Mouse (Mus musculus): ENCODE measurements around the gene Psenen. TPM values are rescaled to one million over a fixed set of nuclear protein-coding genes. Genes with fewer than 3 reads are reported as not detected.

Psenen gene
- polyA plus RNA-seq, 2 experiments from 2014 or later, result 314 to 323 TPM

- no peak for ATAC-seq
Observed at GRCm38 (mm10) chr7:30553021-30553589, 10.3 kb downstream of the Psenen start.

GRCm38 (mm10) chr7:30552102-30553020, 11.1 kb downstream of the Psenen start, which contains the start of the genes Hspb6 and Proser3:
TSS of gene Hspb6 (plus strand) at chr7:30552178.
TSS of gene Proser3 (minus strand) at chr7:30552299.
- peak; percentile 92 for ATAC-seq

GRCm38 (mm10) chr7:30551445-30552101, 11.9 kb downstream of the Psenen start:
- peak; percentile 67 for ATAC-seq

- ATAC-seq, result no peak
Observed at GRCm38 (mm10) chr7:30550603-30551002, 12.8 kb downstream of the Psenen start.

DNA sequence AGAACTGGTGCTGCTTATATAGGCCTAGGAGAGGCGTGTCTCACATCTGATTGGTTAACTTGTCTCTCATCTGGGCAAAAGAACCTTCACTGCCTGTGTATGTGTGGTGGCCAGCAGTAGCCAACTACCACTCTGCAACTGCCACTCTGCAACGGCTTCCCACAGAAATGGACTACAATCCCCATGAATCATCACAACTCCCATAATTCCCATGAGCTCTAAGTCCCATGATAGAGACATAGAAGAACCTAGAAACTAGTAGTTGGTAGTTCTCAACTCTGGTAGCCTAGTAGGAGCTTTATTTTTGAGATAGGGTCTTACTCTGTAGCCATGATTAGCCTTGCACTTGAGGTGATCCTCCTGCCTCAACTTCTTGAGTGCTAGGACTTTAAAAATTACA, 13.5 kb downstream of the Psenen start:
- no peak for ATAC-seq

DNA sequence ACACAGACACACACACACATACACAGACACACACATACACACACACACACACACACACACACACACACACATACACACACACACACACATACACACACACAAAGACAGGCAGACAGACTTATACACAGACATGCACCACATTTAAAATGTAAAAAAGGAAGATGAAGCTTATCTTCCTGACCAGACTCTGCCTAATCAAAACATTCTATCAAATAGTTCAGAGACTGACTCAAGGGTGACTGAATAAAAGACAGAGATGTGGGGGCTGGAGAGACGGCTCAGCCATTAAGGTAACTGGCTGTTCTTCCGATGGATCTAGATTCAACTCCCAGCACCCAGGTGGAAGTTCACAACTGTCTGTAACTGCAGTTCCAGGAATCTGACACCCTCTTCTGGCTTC, 19.1 kb downstream of the Psenen start:
- no peak for ATAC-seq

- ATAC-seq, result no peak
Observed at GRCm38 (mm10) chr7:30540572-30540971, 22.9 kb downstream of the Psenen start.

DNA sequence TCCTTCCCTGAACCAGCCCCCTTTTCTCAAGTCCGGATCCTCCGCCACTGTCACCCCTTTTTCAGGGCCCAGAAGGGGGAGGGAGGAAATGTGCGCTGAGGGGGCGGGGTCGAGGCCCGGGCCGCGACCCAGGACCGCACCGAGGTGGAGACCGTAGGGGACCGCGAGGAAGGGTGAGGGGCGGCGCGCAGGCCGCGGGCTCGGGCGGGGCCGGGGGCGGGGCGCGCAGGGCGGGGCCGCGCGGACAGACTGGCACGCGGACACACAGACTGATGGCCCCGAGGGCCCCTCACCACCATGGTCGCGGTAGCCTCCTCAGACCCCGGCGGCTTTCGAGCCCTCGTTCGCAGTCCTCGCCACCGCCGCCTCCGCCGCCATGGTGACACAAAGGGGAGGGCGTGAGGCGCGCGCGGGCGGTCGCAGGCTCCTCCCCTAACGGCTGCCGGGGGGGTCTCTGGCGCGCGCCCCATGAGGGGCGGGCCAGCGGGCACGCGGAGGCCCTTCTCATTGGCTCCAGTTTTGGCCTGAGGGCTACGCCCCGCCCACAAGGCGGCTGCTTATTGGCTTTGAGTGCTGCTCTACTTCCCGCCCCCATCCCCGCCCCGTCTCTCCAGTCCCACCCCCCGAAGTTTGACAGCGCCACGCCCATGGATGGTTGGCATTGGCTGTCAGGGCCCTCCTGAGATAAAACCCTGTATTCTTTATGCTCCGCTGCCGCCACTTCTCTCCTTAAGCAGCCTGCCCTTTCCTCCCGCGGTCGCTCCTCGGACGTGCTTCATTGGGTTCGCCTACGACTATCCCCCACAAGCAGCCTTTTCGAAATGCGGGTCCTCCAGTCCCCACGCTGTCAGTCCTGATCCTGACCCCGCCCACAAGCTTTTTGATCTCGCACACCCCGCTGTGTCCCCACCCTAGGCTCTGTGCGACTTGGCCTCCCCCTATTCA, 28.5 kb downstream of the Psenen start, which contains the start of gene Arhgap33:
Gene Arhgap33, minus strand, starts transcription at position 428 of the 945 bp plus-strand sequence.
- peak; percentile 95 for ATAC-seq

DNA sequence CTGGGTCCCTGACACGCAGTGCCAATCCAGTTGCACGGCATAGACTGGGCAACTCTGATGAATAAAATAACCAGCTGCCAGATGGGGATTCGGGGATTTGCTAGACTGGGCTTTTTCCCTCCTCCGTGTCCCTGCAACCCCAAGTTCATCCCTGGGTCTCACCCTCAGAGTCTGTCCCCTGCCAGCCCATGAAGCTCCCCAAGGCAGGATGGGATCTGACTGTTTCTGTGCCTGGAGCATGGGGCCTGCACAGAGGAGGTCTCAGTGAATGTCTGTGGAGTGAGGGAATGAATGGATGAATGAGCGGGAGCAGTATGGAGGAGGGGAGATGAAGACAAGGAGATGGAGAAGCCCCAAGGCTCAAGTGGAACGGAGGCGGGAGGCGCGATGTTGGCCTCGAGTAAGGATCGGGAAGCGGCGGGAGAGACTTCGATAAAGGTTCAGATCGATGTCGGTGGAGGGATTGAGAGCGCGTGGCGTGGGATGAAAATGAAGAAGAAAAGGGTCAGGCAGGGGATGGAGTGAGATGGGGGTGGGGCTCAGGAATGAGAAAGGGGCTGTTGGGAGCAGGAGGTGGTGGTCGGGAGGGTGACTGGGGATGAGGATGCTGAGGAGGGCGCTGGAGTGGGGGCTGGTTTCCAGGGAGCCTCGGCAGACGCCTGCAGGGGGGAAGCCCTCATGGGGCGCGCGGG, 29.3 kb downstream of the Psenen start:
- ATAC-seq, result no peak

DNA sequence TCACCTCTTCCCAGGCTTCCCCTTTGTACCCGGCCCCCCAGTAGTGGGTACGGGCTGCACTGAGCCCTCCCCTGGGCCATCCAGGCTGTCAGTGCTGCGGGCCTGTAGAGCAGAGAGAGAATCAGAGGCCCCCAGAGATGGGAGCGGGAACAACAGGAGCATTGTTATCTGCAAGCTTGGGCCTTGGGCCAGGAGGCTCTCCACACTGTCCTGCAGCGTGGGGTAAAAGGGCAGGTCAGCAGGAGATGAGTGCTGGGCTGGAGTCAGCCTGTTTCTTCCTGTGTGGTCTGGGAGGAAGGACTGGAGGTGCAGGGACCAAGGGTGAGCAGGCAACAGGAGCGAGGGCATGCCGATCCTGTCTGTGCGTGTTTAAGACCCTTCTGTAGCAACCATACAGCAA, 30.5 kb downstream of the Psenen start:
- no peak for ATAC-seq

GRCm38 (mm10) chr7:30531291-30531815, 32.1 kb downstream of the Psenen start:
- ATAC-seq, result no peak

- no peak for ATAC-seq
Observed at GRCm38 (mm10) chr7:30526981-30527380, 36.4 kb downstream of the Psenen start.

GRCm38 (mm10) chr7:30526399-30526798, 37.0 kb downstream of the Psenen start:
- ATAC-seq, result no peak

GRCm38 (mm10) chr7:30525954-30526353, 37.5 kb downstream of the Psenen start:
- ATAC-seq, result no peak

- ATAC-seq, result no peak
Observed at GRCm38 (mm10) chr7:30524487-30524886, 38.9 kb downstream of the Psenen start.

GRCm38 (mm10) chr7:30522871-30523270, 40.6 kb downstream of the Psenen start:
- ATAC-seq, result no peak

DNA sequence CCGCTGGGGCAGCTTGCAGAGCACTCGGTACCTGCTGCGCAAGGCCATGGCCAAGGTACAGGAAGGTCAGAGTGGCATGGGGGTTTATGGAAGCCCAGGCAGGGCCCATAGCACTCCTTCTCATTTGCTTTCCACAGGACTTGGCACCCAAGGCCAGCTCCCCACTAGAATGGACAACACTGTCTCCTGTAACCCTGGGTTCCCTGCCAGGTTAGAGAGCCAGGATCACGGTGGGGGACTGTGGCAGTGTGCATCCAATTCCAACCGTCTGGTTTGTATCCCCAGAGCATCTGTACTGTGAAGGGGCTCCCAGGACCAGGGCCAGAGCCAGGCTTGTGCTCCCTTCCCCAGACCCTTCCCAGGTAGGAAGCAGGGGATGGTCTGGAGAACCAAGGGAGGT, 42.6 kb downstream of the Psenen start:
- ATAC-seq, result no peak

GRCm38 (mm10) chr7:30520396-30520795, 43.0 kb downstream of the Psenen start:
- ATAC-seq, result no peak

DNA sequence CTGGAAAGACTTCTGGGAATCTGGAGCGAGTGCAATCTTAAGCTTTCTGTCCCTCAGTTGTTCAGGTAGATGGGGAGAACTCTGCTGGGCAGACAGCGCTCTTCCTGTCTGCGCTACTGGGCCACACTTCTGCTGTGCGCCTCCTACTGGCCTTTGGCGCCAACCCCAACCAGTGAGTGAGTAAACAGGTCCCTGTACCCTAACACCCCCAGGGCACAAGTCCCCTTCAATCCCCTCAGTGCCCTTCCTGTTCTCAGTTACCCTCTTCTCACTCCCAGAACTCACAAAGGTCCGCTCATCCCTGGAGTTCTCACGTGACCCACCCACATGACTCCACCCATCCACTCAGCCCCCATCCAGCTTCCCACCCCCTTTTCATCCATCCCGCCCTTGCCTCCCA, 45.1 kb downstream of the Psenen start:
- ATAC-seq, result no peak

DNA sequence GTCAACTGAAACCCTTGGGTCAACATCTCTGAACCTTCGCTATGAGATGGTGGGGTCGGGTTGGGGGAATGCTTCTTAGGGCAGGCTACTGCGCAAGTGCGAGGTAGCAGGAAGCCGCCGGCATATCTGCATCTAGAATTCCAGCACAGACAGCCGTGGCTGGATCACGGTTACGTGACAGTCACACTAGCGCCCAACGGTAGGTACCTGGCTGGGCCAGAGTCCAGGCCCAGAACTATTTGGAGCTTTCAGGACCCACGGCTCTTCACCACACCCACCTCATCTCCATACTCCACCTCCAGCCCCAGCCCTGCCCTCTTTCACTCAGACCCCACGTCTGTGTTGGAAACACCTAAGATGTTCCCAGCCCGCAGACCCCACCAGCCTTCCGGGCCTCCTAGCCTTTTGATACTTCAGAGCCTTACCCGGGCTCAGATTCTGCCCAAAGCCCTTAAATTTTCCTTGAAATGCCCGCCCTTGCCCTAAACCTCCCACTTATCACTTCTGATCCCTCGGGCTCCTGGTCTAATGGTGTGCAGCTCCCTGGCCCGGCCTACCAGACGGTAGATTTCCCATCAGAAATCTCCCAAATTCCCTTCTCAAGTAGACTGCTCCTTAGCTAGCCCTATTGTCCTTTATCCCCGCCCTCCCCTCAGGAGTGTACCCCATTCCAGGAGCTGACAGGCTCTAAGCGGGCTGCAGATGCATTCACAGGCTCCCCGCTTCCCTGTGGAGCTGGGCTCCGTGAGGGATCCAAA, 48.2 kb downstream of the Psenen start:
- ATAC-seq, result no peak

All from CD4-positive, CD25-positive, alpha-beta regulatory T cell, adult 4 months (primary cell).